ENCODE assay signal across 8 mouse cellular contexts in the genomic region with DNA sequence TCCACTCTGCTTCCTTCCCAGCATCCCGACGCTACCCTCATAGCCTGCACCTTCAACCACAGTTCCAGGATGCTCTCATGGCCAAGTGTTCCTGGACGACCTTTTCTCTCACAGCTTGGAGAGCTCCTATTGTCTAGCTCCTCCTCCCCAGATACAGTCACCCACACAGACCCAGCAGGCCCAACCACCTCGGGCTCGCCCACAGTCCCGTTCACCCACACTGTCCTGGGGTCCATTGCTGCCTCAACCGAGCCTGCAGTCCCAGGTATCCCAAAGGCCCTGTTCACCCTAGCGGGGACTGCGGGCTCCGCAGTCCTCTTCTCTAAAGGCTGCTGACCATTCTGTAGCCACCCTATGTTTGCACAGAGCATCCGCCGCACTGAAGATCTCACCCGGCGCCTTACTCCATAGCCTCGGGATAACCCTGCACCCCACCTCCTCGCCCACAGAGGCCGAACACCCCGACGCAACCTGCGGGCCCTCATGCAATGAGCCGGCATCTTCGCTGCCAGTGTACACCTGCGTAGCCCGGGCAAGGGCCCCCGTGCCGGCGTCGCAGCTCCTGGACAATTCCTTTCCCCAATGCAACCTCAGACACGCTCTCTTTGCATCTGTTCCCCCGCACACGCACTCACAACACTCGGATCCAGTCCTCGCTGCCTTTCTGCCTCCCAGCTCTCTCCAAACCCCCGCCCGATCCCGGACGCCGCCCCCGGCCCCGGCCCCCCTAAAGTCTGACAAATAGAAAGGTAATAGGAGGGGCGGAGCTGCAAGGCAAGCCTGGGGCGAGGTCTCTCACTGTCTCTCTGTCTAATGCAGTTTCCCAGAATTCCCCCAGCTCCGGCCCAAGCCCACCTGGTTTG. TPM values are rescaled to one million over a fixed set of nuclear protein-coding genes. Genes with fewer than 3 reads are reported as not detected.
DNase-seq lines count a peak whose midpoint lies in the region; ATAC-seq and TF ChIP-seq lines count a peak whose summit lies in the region.

Gm43951 (minus strand) TSS at position 500 of the 863 bp plus-strand sequence.

- under 1% methylated on average over 43 of the region's 43 CpGs for WGBS in lung, embryonic 15.5 days
- 1% methylated on average over 43 of the region's 43 CpGs for WGBS in hindbrain, embryonic 14.5 days
- 1% methylated on average over 43 of the region's 43 CpGs for WGBS in limb, embryonic 12.5 days
- under 1% methylated on average over 43 of the region's 43 CpGs for WGBS in midbrain, postnatal 0 days

- ATAC-seq in lung, embryonic 15.5 days (ENCODE audit: borderline replicate concordance, extremely low read depth, low FRiP score, low TSS enrichment): peak; percentile 37
- ATAC-seq in hindbrain, embryonic 14.5 days (ENCODE audit: low FRiP score): peak; percentile 52
- peak; percentile 74 for ATAC-seq in limb, embryonic 12.5 days (ENCODE audit: insufficient number of reproducible peaks, insufficient read depth, low FRiP score, low TSS enrichment, low read depth)
- ATAC-seq in midbrain, postnatal 0 days (ENCODE audit: low FRiP score): peak; percentile 59

- peak within 1 kb of the TSS; percentile 88 for H3K4me2 ChIP-seq in lung, embryonic 15.5 days
- H3K4me2 ChIP-seq in hindbrain, embryonic 14.5 days (replicated peaks): peak within 1 kb of the TSS; percentile 77
- peak within 1 kb of the TSS; percentile 90 for H3K4me2 ChIP-seq in limb, embryonic 12.5 days
- H3K4me2 ChIP-seq in midbrain, postnatal 0 days (ENCODE audit: low read depth, low read length, poor library complexity, severe bottlenecking): peak within 1 kb of the TSS; percentile 91

- H3K4me1 ChIP-seq in lung, embryonic 15.5 days: peaks cover 20% of the 10 kb centered on the region
- no peaks in the 10 kb centered on the region for H3K4me1 ChIP-seq in embryonic fibroblast, embryonic 13.5 days (ENCODE audit: control insufficient read depth, insufficient read depth, low read length)
- H3K4me1 ChIP-seq in hindbrain, embryonic 14.5 days (replicated peaks; ENCODE audit: control insufficient read depth, insufficient read depth, low read length): peaks cover 14% of the 10 kb centered on the region
- H3K4me1 ChIP-seq in limb, embryonic 12.5 days (replicated peaks): peaks cover 15% of the 10 kb centered on the region
- peaks cover 12% of the 10 kb centered on the region for H3K4me1 ChIP-seq in midbrain, postnatal 0 days (ENCODE audit: insufficient read depth, low read length)

- peak within 1 kb of the TSS; percentile 73 for H3K9ac ChIP-seq in lung, embryonic 15.5 days
- peak within 1 kb of the TSS; percentile 92 for H3K9ac ChIP-seq in hindbrain, embryonic 14.5 days
- H3K9ac ChIP-seq in limb, embryonic 12.5 days (replicated peaks): peak within 1 kb of the TSS; percentile 79
- H3K9ac ChIP-seq in midbrain, postnatal 0 days (replicated peaks; ENCODE audit: low read length, poor library complexity, severe bottlenecking): peak within 1 kb of the TSS; percentile 90

- no peak for DNase-seq in lung, postnatal 25 days (ENCODE audit: low spot score)
- DNase-seq in adrenal gland, postnatal 10 days: peak; percentile 43
- no peak for DNase-seq in hindbrain, embryonic 14.5 days (ENCODE audit: low spot score)
- DNase-seq in midbrain, postnatal 0 days (ENCODE audit: low spot score): peak; percentile 25
- peak; percentile 36 for DNase-seq in yolk sac, embryonic 10.5 days (ENCODE audit: low spot score)

- no peaks in the 10 kb centered on the region for H3K27me3 ChIP-seq in lung, embryonic 15.5 days
- no peaks in the 10 kb centered on the region for H3K27me3 ChIP-seq in hindbrain, embryonic 14.5 days (ENCODE audit: control insufficient read depth, insufficient read depth, low read length)
- no peaks in the 10 kb centered on the region for H3K27me3 ChIP-seq in limb, embryonic 12.5 days
- H3K27me3 ChIP-seq in midbrain, postnatal 0 days (ENCODE audit: insufficient read depth, low read length): no peaks in the 10 kb centered on the region

- H3K9me3 ChIP-seq in lung, embryonic 15.5 days: no peaks in the 10 kb centered on the region
- no peaks in the 10 kb centered on the region for H3K9me3 ChIP-seq in hindbrain, embryonic 14.5 days (ENCODE audit: control insufficient read depth, low read length)
- H3K9me3 ChIP-seq in limb, embryonic 12.5 days: no peaks in the 10 kb centered on the region
- H3K9me3 ChIP-seq in midbrain, postnatal 0 days (ENCODE audit: low read length): no peaks in the 10 kb centered on the region

- TF ChIP-seq POLR2A in embryonic fibroblast, embryonic 13.5 days (IDR thresholded peaks at IDR 0.05; ENCODE audit: low read depth, low read length): peak; percentile 17

- TF ChIP-seq CTCF in embryonic fibroblast, embryonic 13.5 days (IDR thresholded peaks at IDR 0.05; ENCODE audit: borderline replicate concordance, insufficient read depth, low read length): no peak
- peak; percentile 48 for TF ChIP-seq CTCF in midbrain, postnatal 0 days (IDR thresholded peaks at IDR 0.05)

- peaks cover 27% of the 10 kb centered on the region for H3K36me3 ChIP-seq in lung, embryonic 15.5 days
- H3K36me3 ChIP-seq in hindbrain, embryonic 14.5 days (replicated peaks; ENCODE audit: control insufficient read depth, insufficient read depth): peaks cover 36% of the 10 kb centered on the region
- peaks cover 28% of the 10 kb centered on the region for H3K36me3 ChIP-seq in limb, embryonic 12.5 days
- peaks cover 13% of the 10 kb centered on the region for H3K36me3 ChIP-seq in midbrain, postnatal 0 days (ENCODE audit: insufficient read depth, low read length)

- H3K27ac ChIP-seq in lung, embryonic 15.5 days: peak within 1 kb of the TSS; percentile 69
- no peak within 1 kb of the TSS for H3K27ac ChIP-seq in embryonic fibroblast, embryonic 13.5 days (ENCODE audit: insufficient read depth, low read length)
- peak within 1 kb of the TSS; percentile 76 for H3K27ac ChIP-seq in hindbrain, embryonic 14.5 days
- H3K27ac ChIP-seq in limb, embryonic 12.5 days: peak within 1 kb of the TSS; percentile 86
- peak within 1 kb of the TSS; percentile 78 for H3K27ac ChIP-seq in midbrain, postnatal 0 days (ENCODE audit: low read depth, low read length)

- peak within 1 kb of the TSS; percentile 73 for H3K4me3 ChIP-seq in lung, embryonic 15.5 days
- H3K4me3 ChIP-seq in embryonic fibroblast, embryonic 13.5 days (ENCODE audit: insufficient read depth, low read length): peak within 1 kb of the TSS; percentile 96
- H3K4me3 ChIP-seq in hindbrain, embryonic 14.5 days (replicated peaks; ENCODE audit: low read length): peak within 1 kb of the TSS; percentile 91
- peak within 1 kb of the TSS; percentile 80 for H3K4me3 ChIP-seq in limb, embryonic 12.5 days (replicated peaks)
- peak within 1 kb of the TSS; percentile 80 for H3K4me3 ChIP-seq in midbrain, postnatal 0 days (ENCODE audit: low read depth, low read length)

RNA-seq across cellular contexts. Expression of gene Gm43951, which starts in this region (rescaled TPM):
- polyA plus RNA-seq in lung, embryonic 15.5 days (2015; fragmentation: Nextera tagmentation; extraction: Ambion mirVana): 0.26 and 0.44 TPM in 2 replicates
- 1 to 10 TPM in 1 of 2 experiments, under 1 TPM in 1; 0.57 to 1.2 TPM for total RNA-seq in adrenal gland, postnatal 10 days (2021)
- 0.90 and 1.1 TPM in 2 replicates for polyA plus RNA-seq in embryonic fibroblast, embryonic 13.5 days (2011; ENCODE audit: insufficient read length, low read depth, missing spikeins)
- polyA plus RNA-seq in hindbrain, embryonic 14.5 days (2014; fragmentation: Nextera tagmentation; extraction: Ambion mirVana): 0.25 and 0.40 TPM in 2 replicates
- polyA plus RNA-seq in limb, embryonic 12.5 days (2016; fragmentation: Nextera tagmentation; extraction: Ambion mirVana): 0.81 and 1.1 TPM in 2 replicates
- total RNA-seq in midbrain, postnatal 0 days (2014; rRNA removed): 2.5 and 2.6 TPM in 2 replicates
- polyA plus RNA-seq in midbrain, postnatal 0 days (2015; fragmentation: Nextera tagmentation; extraction: Ambion mirVana): 1.1 and 1.5 TPM in 2 replicates

Comparison
In these comparisons a context has a peak if more than half of its experiments do, and no peak if none do; other contexts are left out.
1. Peak in ATAC-seq, H3K4me3 ChIP-seq, H3K27ac ChIP-seq, H3K9ac ChIP-seq and H3K4me2 ChIP-seq in lung, embryonic 15.5 days; RNA of the gene not detected or under 1 TPM.
2. Peak in ATAC-seq, H3K4me3 ChIP-seq, H3K27ac ChIP-seq, H3K9ac ChIP-seq and H3K4me2 ChIP-seq in hindbrain, embryonic 14.5 days; RNA of the gene not detected or under 1 TPM.
3. DNase-seq: peak in adrenal gland, postnatal 10 days (single experiment), midbrain, postnatal 0 days (single experiment) and yolk sac, embryonic 10.5 days (single experiment); none in lung, postnatal 25 days (single experiment) and hindbrain, embryonic 14.5 days (single experiment).
4. Peak in every context shown above with its lines, with median percentiles within 50 percentile points of each other: ATAC-seq, H3K4me2 ChIP-seq, H3K4me3 ChIP-seq and H3K9ac ChIP-seq.